Mouse (Mus musculus) CH12.LX (cell line): ENCODE results near the gene Lemd2. TPM values are rescaled to one million over a fixed set of nuclear protein-coding genes. Genes with fewer than 3 reads are reported as not detected.

Experiments used
- DNase-seq: peaks from one replicate; pipeline ENCODE4 v3.0.0-alpha.2; 2013; ENCODE audit errors: extremely low read depth
- H3K27ac ChIP-seq: 2 replicates; pipeline ENCODE4 v1.5.1; 2012; ENCODE audit warnings: low read depth, mild to moderate bottlenecking, control low read depth, moderate library complexity; ENCODE audit not compliant: insufficient read depth
- H3K27me3 ChIP-seq: replicated peaks from 2 replicates; pipeline ENCODE3; 2012; ENCODE audit warnings: inconsistent platforms
- H3K36me3 ChIP-seq, 2 experiments: replicated peaks in 1 of 2; 2 replicates each; pipeline versions ENCODE3 to v1.6.1; 2012; ENCODE audit warnings: inconsistent platforms in 1 of 2, low read length in 1 of 2, mild to moderate bottlenecking in 1 of 2, mixed read lengths in 1 of 2, moderate library complexity in 1 of 2; ENCODE audit not compliant: control insufficient read depth in 1 of 2, insufficient read depth in 1 of 2
- H3K4me1 ChIP-seq, 2 experiments: 2 replicates each; pipeline ENCODE4 v1.6.1; 2012; ENCODE audit warnings: inconsistent platforms in 1 of 2, moderate library complexity in 1 of 2; ENCODE audit not compliant: insufficient read depth in 2 of 2, control insufficient read depth in 1 of 2
- H3K4me2 ChIP-seq: 2 replicates; pipeline ENCODE4 v1.6.1; 2012; ENCODE audit warnings: low read depth, mild to moderate bottlenecking, control low read depth; ENCODE audit not compliant: poor library complexity, insufficient read depth, severe bottlenecking
- H3K4me3 ChIP-seq, 3 experiments: fragments of 150-350 bp in 1 of 3; sonication (generic) in 1 of 3; replicated peaks in 1 of 3; 2 replicates each; pipeline versions ENCODE3 to v1.5.1; 2011 to 2012; ENCODE audit warnings: low read depth in 2 of 3, low read length in 2 of 3, mild to moderate bottlenecking in 2 of 3, moderate library complexity in 2 of 3, control low read depth in 1 of 3, improper control_type of control experiment in 1 of 3, inconsistent platforms in 1 of 3, mixed read lengths in 1 of 3; ENCODE audit not compliant: poor library complexity in 1 of 3
- H3K79me2 ChIP-seq: replicated peaks from 2 replicates; pipeline ENCODE4 v1.6.1; 2012; ENCODE audit warnings: mild to moderate bottlenecking, moderate library complexity; ENCODE audit not compliant: control insufficient read depth, poor library complexity, insufficient read depth, severe bottlenecking; ENCODE audit errors: extremely low read depth
- H3K9ac ChIP-seq: 2 replicates; pipeline ENCODE4 v1.6.1; 2012; ENCODE audit warnings: low read depth, mild to moderate bottlenecking, control low read depth, moderate library complexity; ENCODE audit not compliant: insufficient read depth
- H3K9me3 ChIP-seq: replicated peaks from 2 replicates; pipeline ENCODE3; 2012; ENCODE audit warnings: low read length, inconsistent platforms, mixed read lengths
- BHLHE40 ChIP-seq: IDR thresholded peaks from 2 replicates; pipeline ENCODE4 v1.6.1; 2011; ENCODE audit warnings: mild to moderate bottlenecking, low read depth, low read length, improper control_type of control experiment
- CHD1 ChIP-seq: IDR thresholded peaks from 2 replicates; pipeline ENCODE4 v1.6.1; 2012; ENCODE audit warnings: low read depth, low read length, improper control_type of control experiment, inconsistent platforms
- CHD2 ChIP-seq: IDR thresholded peaks from 2 replicates; pipeline ENCODE4 v1.6.1; 2011; ENCODE audit warnings: low read length, improper control_type of control experiment
- CTCF ChIP-seq, 2 experiments: IDR thresholded peaks in 1 of 2; conservative IDR thresholded peaks in 1 of 2; 2 replicates each; pipeline ENCODE4 v1.5.1; 2011 to 2012; ENCODE audit warnings: low read depth in 2 of 2, low read length in 2 of 2, improper control_type of control experiment in 1 of 2, inconsistent platforms in 1 of 2, mild to moderate bottlenecking in 1 of 2, moderate library complexity in 1 of 2
- E2F4 ChIP-seq: IDR thresholded peaks from 2 replicates; pipeline ENCODE4 v1.6.1; 2011; ENCODE audit warnings: low read depth, low read length, improper control_type of control experiment; ENCODE audit not compliant: insufficient replicate concordance
- ELF1 ChIP-seq: IDR thresholded peaks from 2 replicates; pipeline ENCODE4 v1.6.1; 2014; ENCODE audit warnings: low read depth, mild to moderate bottlenecking, inconsistent platforms, low read length, improper control_type of control experiment
- EP300 ChIP-seq: IDR thresholded peaks from 2 replicates; pipeline ENCODE4 v1.6.1; 2011; ENCODE audit warnings: low read length, improper control_type of control experiment
- ETS1 ChIP-seq: conservative IDR thresholded peaks from 2 replicates; pipeline ENCODE4 v1.6.1; 2012; ENCODE audit warnings: low read depth, mild to moderate bottlenecking, inconsistent platforms, low read length, improper control_type of control experiment, moderate library complexity
- GABPA ChIP-seq: IDR thresholded peaks from 2 replicates; pipeline ENCODE4 v1.6.1; 2012; ENCODE audit warnings: low read depth, low read length, improper control_type of control experiment, inconsistent platforms; ENCODE audit not compliant: insufficient replicate concordance
- HCFC1 ChIP-seq: IDR thresholded peaks from 2 replicates; pipeline ENCODE4 v1.6.1; 2012; ENCODE audit warnings: low read depth, mild to moderate bottlenecking, inconsistent platforms, low read length, improper control_type of control experiment
- IRF4 ChIP-seq: IDR thresholded peaks from 2 replicates; pipeline ENCODE4 v1.6.1; 2014; ENCODE audit warnings: low read depth, mild to moderate bottlenecking, inconsistent platforms, low read length, improper control_type of control experiment
- JUN ChIP-seq: IDR thresholded peaks from 2 replicates; pipeline ENCODE4 v1.6.1; 2011; ENCODE audit warnings: low read depth, mild to moderate bottlenecking, low read length, improper control_type of control experiment, moderate library complexity; ENCODE audit not compliant: insufficient read depth
- JUND ChIP-seq: conservative IDR thresholded peaks from 2 replicates; pipeline ENCODE4 v1.6.1; 2011; ENCODE audit warnings: low read depth, low read length, improper control_type of control experiment
- KAT2A ChIP-seq: IDR thresholded peaks from 2 replicates; pipeline ENCODE4 v1.6.1; 2012; ENCODE audit warnings: low read length, improper control_type of control experiment, inconsistent platforms; ENCODE audit not compliant: insufficient replicate concordance
- MAFK ChIP-seq: IDR thresholded peaks from 2 replicates; pipeline ENCODE4 v1.6.1; 2011; ENCODE audit warnings: low read length, improper control_type of control experiment; ENCODE audit not compliant: insufficient replicate concordance
- MAX ChIP-seq: IDR thresholded peaks from 2 replicates; pipeline ENCODE4 v1.6.1; 2011; ENCODE audit warnings: low read length, improper control_type of control experiment
- MAZ ChIP-seq: IDR thresholded peaks from 2 replicates; pipeline ENCODE4 v1.6.1; 2012; ENCODE audit warnings: low read depth, mild to moderate bottlenecking, inconsistent platforms, low read length, improper control_type of control experiment, moderate library complexity
- MEF2A ChIP-seq: IDR thresholded peaks from 2 replicates; pipeline ENCODE4 v1.6.1; 2014; ENCODE audit warnings: low read depth, mild to moderate bottlenecking, inconsistent platforms, low read length, improper control_type of control experiment, borderline replicate concordance
- MXI1 ChIP-seq: IDR thresholded peaks from 2 replicates; pipeline ENCODE4 v1.6.1; 2011; ENCODE audit warnings: mild to moderate bottlenecking, low read depth, low read length, improper control_type of control experiment
- MYC ChIP-seq: IDR thresholded peaks from 2 replicates; pipeline ENCODE4 v1.6.1; 2011; ENCODE audit warnings: low read depth, mild to moderate bottlenecking, improper control_type of control experiment, low read length
- NELFE ChIP-seq: IDR thresholded peaks from 2 replicates; pipeline ENCODE4 v1.6.1; 2011; ENCODE audit warnings: low read depth, low read length, improper control_type of control experiment
- NRF1 ChIP-seq: IDR thresholded peaks from 2 replicates; pipeline ENCODE4 v1.6.1; 2014; ENCODE audit warnings: low read depth, mild to moderate bottlenecking, inconsistent platforms, low read length, improper control_type of control experiment, moderate library complexity
- PAX5 ChIP-seq: IDR thresholded peaks from 2 replicates; pipeline ENCODE4 v1.6.1; 2012; ENCODE audit warnings: low read length, inconsistent platforms, mixed read lengths
- POLR2A ChIP-seq: IDR thresholded peaks from 2 replicates; pipeline ENCODE4 v1.6.1; 2011; ENCODE audit warnings: low read depth, mild to moderate bottlenecking, improper control_type of control experiment, low read length
- POLR2AphosphoS2 ChIP-seq: IDR thresholded peaks from 2 replicates; pipeline ENCODE4 v1.6.1; 2011; ENCODE audit warnings: low read depth, low read length, improper control_type of control experiment
- RAD21 ChIP-seq: IDR thresholded peaks from 2 replicates; pipeline ENCODE4 v1.6.1; 2011; ENCODE audit warnings: low read depth, mild to moderate bottlenecking, low read length, improper control_type of control experiment, moderate library complexity
- RCOR1 ChIP-seq: conservative IDR thresholded peaks from 2 replicates; pipeline ENCODE4 v1.6.1; 2012; ENCODE audit warnings: low read depth, mild to moderate bottlenecking, inconsistent platforms, low read length, improper control_type of control experiment
- SIN3A ChIP-seq: IDR thresholded peaks from 2 replicates; pipeline ENCODE4 v1.6.1; 2012; ENCODE audit warnings: low read length, improper control_type of control experiment, inconsistent platforms
- SMC3 ChIP-seq: IDR thresholded peaks from 2 replicates; pipeline ENCODE4 v1.6.1; 2011; ENCODE audit warnings: low read depth, low read length, improper control_type of control experiment
- TBP ChIP-seq: conservative IDR thresholded peaks from 2 replicates; pipeline ENCODE4 v1.6.1; 2011; ENCODE audit warnings: low read depth, low read length, improper control_type of control experiment
- TCF12 ChIP-seq: IDR thresholded peaks from 2 replicates; pipeline ENCODE4 v1.6.1; 2014; ENCODE audit warnings: low read depth, mild to moderate bottlenecking, inconsistent platforms, low read length, improper control_type of control experiment
- UBTF ChIP-seq: IDR thresholded peaks from 2 replicates; pipeline ENCODE4 v1.6.1; 2012; ENCODE audit warnings: low read depth, mild to moderate bottlenecking, inconsistent platforms, low read length, improper control_type of control experiment, moderate library complexity
- USF1 ChIP-seq: IDR thresholded peaks from 2 replicates; pipeline ENCODE4 v1.6.1; 2014; ENCODE audit warnings: low read depth, mild to moderate bottlenecking, inconsistent platforms, low read length, improper control_type of control experiment
- USF2 ChIP-seq: conservative IDR thresholded peaks from 2 replicates; pipeline ENCODE4 v1.6.1; 2011; ENCODE audit warnings: low read depth, low read length, improper control_type of control experiment
- ZC3H11A ChIP-seq: IDR thresholded peaks from 2 replicates; pipeline ENCODE4 v1.6.1; 2012; ENCODE audit warnings: low read depth, mild to moderate bottlenecking, inconsistent platforms, low read length, improper control_type of control experiment
- ZKSCAN1 ChIP-seq: IDR thresholded peaks from 2 replicates; pipeline ENCODE4 v1.6.1; 2012; ENCODE audit warnings: low read depth, inconsistent platforms, low read length, improper control_type of control experiment, borderline replicate concordance
- ZMIZ1 ChIP-seq: IDR thresholded peaks from 2 replicates; pipeline ENCODE4 v1.6.1; 2012; ENCODE audit warnings: low read depth, mild to moderate bottlenecking, inconsistent platforms, low read length, improper control_type of control experiment
- ZNF384 ChIP-seq: IDR thresholded peaks from 2 replicates; pipeline ENCODE4 v1.6.1; 2012; ENCODE audit warnings: low read depth, low read length, improper control_type of control experiment, inconsistent platforms
- dilution Hi-C: fragments of 300-500 bp; cut with MboI; formaldehyde crosslinking; loops from 2 replicates; pipeline ENCODE4 v1.14.3; 2020; ENCODE audit warnings: low sequenced_read_pairs; ENCODE audit not compliant: extremely low pct_unique_long_range_greater_than_20kb, extremely low pct_ligation_motif_present
- in situ Hi-C: fragments of 300-500 bp; cut with MboI; formaldehyde crosslinking; loops from 3 replicates; pipeline ENCODE4 v1.14.3; 2019; ENCODE audit warnings: low sequenced_read_pairs, low pct_ligation_motif_present, low pct_unique_long_range_greater_than_20kb, mixed read lengths
- polyA plus RNA-seq: library from polyadenylated mRNA; unstranded; fragments of >175 nt; gene quantifications from 2 replicates; pipeline ENCODE4 v1.2.1, GENCODE M21; 2012; ENCODE audit warnings: low read depth; ENCODE audit not compliant: insufficient read length
- total RNA-seq, 2 experiments: library from RNA; depleted of rRNA; stranded (reverse); fragments of 300-350 nt in 1 of 2; fragments of >200 nt in 1 of 2; gene quantifications; 2 replicates each; pipeline ENCODE4 v1.2.3; 2012 to 2014

The Lemd2 gene
- total and polyA plus RNA-seq, 3 experiments, result 15.1 to 28.8 (median 18.4) TPM

GRCm38 (mm10) chr17:27175196-27175874 lies 28.9 kb downstream of the Lemd2 start:
- no peak for DNase-seq
- Histone ChIP-seq H3K9me3 (peaks cover 5% of the 10 kb centered on the region), H3K36me3 (peaks cover 0 to 3% of the 10 kb centered on the region in 2 experiments), H3K9ac (peak overlapping the region; percentile 74), H3K27ac (peak overlapping the region; percentile 99), H3K79me2 (0 out of 2 replicates have a peak, but pooled peaks cover 3% of the 10 kb centered on the region), H3K27me3 (no peaks in the 10 kb centered on the region), H3K4me3 (peak overlapping the region in 2 of 3 experiments; percentile 42 to 56)
- dilution Hi-C loops, result no loop called here
- in situ Hi-C loops, result no loop called here
- no peak for TF ChIP-seq ZNF384
- TF ChIP-seq EP300, result 0 out of 2 replicates have a peak, but pooled peaks have one; percentile 23
- TF ChIP-seq USF2, result no peak
- 0 out of 2 replicates have a peak, but pooled peaks have one; percentile 15 for TF ChIP-seq UBTF
- TF ChIP-seq JUN, result no peak
- TF ChIP-seq MYC, result no peak
- TF ChIP-seq IRF4, result 0 out of 2 replicates have a peak, but pooled peaks have one; percentile 29
- TF ChIP-seq CHD2, result 0 out of 2 replicates have a peak, but pooled peaks have one; percentile 18
- peak; percentile 25; the same call in 1 of the 2 replicates for TF ChIP-seq BHLHE40
- TF ChIP-seq MXI1, result peak; percentile 7; the same call in 1 of the 2 replicates
- 0 out of 2 replicates have a peak, but pooled peaks have one; percentile 7 for TF ChIP-seq NELFE
- TF ChIP-seq RCOR1, result no peak
- TF ChIP-seq TBP, result 0 out of 2 replicates have a peak, but pooled peaks have one; percentile 20
- 0 out of 2 replicates have a peak, but pooled peaks have one; percentile 69 for TF ChIP-seq ZMIZ1
- peak; percentile 4; the same call in 1 of the 2 replicates for TF ChIP-seq SMC3
- TF ChIP-seq NRF1, result no peak
- TF ChIP-seq PAX5, result no peak
- peak; percentile 77 for TF ChIP-seq MAZ
- TF ChIP-seq POLR2A, result no peak; the same call in none of the 2 replicates
- TF ChIP-seq SIN3A, result peak; percentile 68
- 0 out of 2 replicates have a peak, but pooled peaks have one; percentile 20 for TF ChIP-seq ELF1
- 0 out of 2 replicates have a peak, but pooled peaks have one; percentile 26 for TF ChIP-seq MAX
- no peak for TF ChIP-seq USF1
- TF ChIP-seq JUND, result no peak
- TF ChIP-seq MAFK, result no peak
- TF ChIP-seq ZC3H11A, result no peak
- no peak for TF ChIP-seq ZKSCAN1
- no peak for TF ChIP-seq POLR2AphosphoS2
- no peak for TF ChIP-seq MEF2A
- no peak for TF ChIP-seq RAD21
- no peak for TF ChIP-seq HCFC1
- TF ChIP-seq E2F4, result no peak
- TF ChIP-seq GABPA, result no peak
- no peak for TF ChIP-seq CTCF (conservative IDR thresholded peaks at IDR 0.05 in 1 of 2, IDR thresholded peaks at IDR 0.05 in 1 of 2; ENCODE audit: low read depth in 2 of 2, low read length in 2 of 2)
- peak; percentile 53 for TF ChIP-seq TCF12
- peak; percentile 73; the same call in 1 of the 2 replicates for TF ChIP-seq ETS1
- TF ChIP-seq KAT2A, result no peak
- TF ChIP-seq CHD1, result 0 out of 2 replicates have a peak, but pooled peaks have one; percentile 6
- TF ChIP-seq, all 38 proteins: peak for 17
- peak overlapping the region; percentile 78 for H3K4me2 ChIP-seq
- peaks cover 40 to 65% of the 10 kb centered on the region in 2 experiments for H3K4me1 ChIP-seq
